Mouse (Mus musculus) liver, embryonic 11.5 days (tissue): ENCODE measurements around the gene Upf2. TPM values are rescaled to one million over a fixed set of nuclear protein-coding genes. Genes with fewer than 3 reads are reported as not detected.

Experiments used
- ATAC-seq: fragments of 200-750 bp; cut with Nextera tagmentation; replicated peaks from 2 replicates; pipeline ENCODE4 v1.8.0; 2017; ENCODE audit warnings: moderate number of reproducible peaks, mild to moderate bottlenecking, moderate TSS enrichment, moderate library complexity; ENCODE audit not compliant: low FRiP score
- DNase-seq: peaks from one replicate; pipeline ENCODE4 v3.0.0-alpha.2; 2017; ENCODE audit warnings: low spot score
- H3K27ac ChIP-seq: fragments of 300-500 bp; sonication (generic); 2 replicates; pipeline ENCODE4 v1.5.1; 2014; ENCODE audit warnings: mild to moderate bottlenecking, low read depth, low read length, control low read depth
- H3K27me3 ChIP-seq: fragments of 300-500 bp; sonication (generic); replicated peaks from 2 replicates; pipeline ENCODE4 v1.6.1; 2014; ENCODE audit warnings: low read length, mixed read lengths; ENCODE audit not compliant: control insufficient read depth, insufficient read depth
- H3K36me3 ChIP-seq: fragments of 300-500 bp; sonication (generic); 2 replicates; pipeline ENCODE4 v1.6.1; 2014; ENCODE audit warnings: mild to moderate bottlenecking, low read length, moderate library complexity, mixed read lengths; ENCODE audit not compliant: control insufficient read depth, insufficient read depth
- H3K4me1 ChIP-seq: fragments of 300-500 bp; sonication (generic); replicated peaks from 2 replicates; pipeline ENCODE4 v1.6.1; 2014; ENCODE audit warnings: low read length, mixed read lengths; ENCODE audit not compliant: control insufficient read depth, insufficient read depth
- H3K4me2 ChIP-seq: fragments of 300-500 bp; sonication (generic); 2 replicates; pipeline ENCODE4 v1.6.1; 2014; ENCODE audit warnings: mild to moderate bottlenecking, control low read depth, moderate library complexity
- H3K4me3 ChIP-seq: fragments of 300-500 bp; sonication (generic); 2 replicates; pipeline ENCODE4 v1.5.1; 2014; ENCODE audit warnings: low read depth, low read length, control low read depth
- H3K9ac ChIP-seq: fragments of 300-500 bp; sonication (generic); 2 replicates; pipeline ENCODE4 v1.6.1; 2014; ENCODE audit warnings: low read depth, low read length, control low read depth
- H3K9me3 ChIP-seq: fragments of 300-500 bp; sonication (generic); 2 replicates; pipeline ENCODE4 v1.6.1; 2016; ENCODE audit warnings: low read length, inconsistent platforms, mixed read lengths; ENCODE audit not compliant: control insufficient read depth
- WGBS: fragments of 180-500 bp; shearing (Covaris S2); extraction: QIAGEN DNeasy Blood & Tissue Kit; methylation state at CpG from one replicate; pipeline ENCODE4 v1.1.7; 2014; 5-methylcytosine and 5-hydroxymethylcytosine counted together
- polyA plus RNA-seq: library from polyadenylated mRNA; unstranded; fragments of >200 nt; fragmentation: Nextera tagmentation; extraction: Ambion mirVana; gene quantifications from 2 replicates; pipeline ENCODE4 v1.2.1, GENCODE M21; 2014

The Upf2 gene
- polyA plus RNA-seq, 1 experiment from 2014 or later, result 10.7 TPM

DNA sequence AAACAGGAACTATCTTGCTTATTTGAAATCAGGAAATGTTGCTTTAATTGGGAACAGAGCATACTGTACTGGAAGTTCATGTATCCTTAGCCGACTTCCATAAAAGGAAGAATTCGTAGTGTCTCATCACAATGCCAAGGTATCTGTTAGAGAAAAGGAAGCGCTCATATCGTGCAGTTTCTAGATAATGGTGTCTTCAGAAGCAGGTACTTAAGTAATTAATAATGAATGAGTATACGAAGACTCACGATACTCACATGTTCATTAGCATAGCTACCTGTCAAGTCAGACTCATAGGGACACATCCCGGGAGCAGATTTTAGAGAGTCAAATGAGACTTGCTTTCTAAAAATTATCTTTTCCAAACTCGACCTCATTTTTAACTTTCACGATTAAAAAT is 148.2 kb downstream of the Upf2 start:
- DNase-seq, result no peak
- H3K27me3 ChIP-seq, result peaks cover 48% of the 10 kb centered on the region
- no peak overlapping the region for H3K27ac ChIP-seq

DNA sequence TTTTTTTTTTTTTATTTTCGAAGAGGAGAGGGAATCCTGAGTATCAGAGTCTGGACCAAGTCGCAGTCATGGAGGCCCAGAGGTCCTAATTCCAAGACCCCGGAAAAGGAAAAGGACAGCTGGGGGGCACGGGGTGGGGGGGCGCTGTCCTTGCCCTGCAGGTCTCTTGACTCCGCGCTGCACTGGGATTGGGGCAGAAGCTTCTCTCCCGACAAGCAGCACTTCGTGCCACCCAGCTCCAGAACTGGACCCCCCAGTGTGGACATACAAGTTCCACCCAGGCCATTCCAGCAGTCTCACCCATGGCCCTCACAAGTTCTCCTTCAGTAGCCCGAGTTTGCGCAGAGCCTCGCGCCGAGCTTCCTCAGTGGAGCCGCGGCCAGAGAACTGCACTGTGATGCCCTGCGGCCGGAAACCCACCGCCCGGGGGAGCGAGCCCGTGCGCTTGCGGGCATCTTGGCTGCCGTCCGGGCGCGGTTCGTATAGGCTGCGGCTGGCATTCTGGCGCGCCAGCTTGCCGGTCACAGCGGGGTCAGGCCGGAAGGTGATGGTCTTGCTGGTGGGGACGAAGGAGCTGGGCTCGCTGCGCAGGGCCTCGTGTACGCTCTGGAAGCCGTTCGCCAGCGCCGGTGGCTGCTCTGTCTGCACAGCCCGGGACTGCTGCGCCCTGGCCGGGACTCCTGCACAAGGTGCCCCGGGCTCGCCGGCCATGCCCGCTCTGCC is 148.9 kb downstream of the Upf2 start:
- no peak overlapping the region for H3K9ac ChIP-seq
- H3K27ac ChIP-seq, result no peak overlapping the region

More for the DNA sequence above, 148.2 kb downstream of the Upf2 start:
- Histone ChIP-seq H3K36me3 (no peaks in the 10 kb centered on the region), H3K4me1 (peaks cover 5% of the 10 kb centered on the region; the same call in 1 of the 2 replicates), H3K9ac (no peak overlapping the region), H3K4me2 (no peak overlapping the region), H3K4me3 (no peak overlapping the region), H3K9me3 (no peaks in the 10 kb centered on the region)
- WGBS, result 65% methylated on average over 9 of the region's 9 CpGs
- no peak for ATAC-seq

DNA sequence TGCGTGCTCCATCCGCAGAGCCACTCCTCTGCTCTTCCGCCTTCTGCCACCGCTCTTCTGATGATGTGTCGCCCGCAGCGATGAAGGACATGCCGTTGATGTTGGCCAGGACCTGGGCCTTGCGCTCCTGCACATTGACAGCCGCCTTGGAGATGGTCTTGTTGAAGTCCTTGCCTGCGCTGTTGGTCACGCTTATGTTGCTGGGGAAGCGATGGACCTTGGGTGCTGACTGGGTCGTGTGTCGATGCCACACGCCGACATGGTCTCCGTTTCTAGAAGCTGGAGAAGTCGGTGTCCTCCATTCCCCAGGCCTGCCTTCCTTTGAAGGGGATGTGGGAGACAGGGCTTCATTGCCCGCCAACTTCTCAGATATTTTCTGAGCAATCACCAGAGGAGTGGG is 149.5 kb downstream of the Upf2 start:
- no peak overlapping the region for H3K9ac ChIP-seq
- H3K36me3 ChIP-seq, result no peaks in the 10 kb centered on the region
- 28% methylated on average over 20 of the region's 20 CpGs for WGBS
- no peak for DNase-seq
- H3K4me3 ChIP-seq, result peak overlapping the region; percentile 50
- no peak overlapping the region for H3K27ac ChIP-seq
- H3K4me2 ChIP-seq, result peak overlapping the region; percentile 73
- no peaks in the 10 kb centered on the region for H3K9me3 ChIP-seq
- peaks cover 5% of the 10 kb centered on the region; the same call in 1 of the 2 replicates for H3K4me1 ChIP-seq
- peaks cover 48% of the 10 kb centered on the region for H3K27me3 ChIP-seq
- no peak; the same call in 1 of the 2 replicates for ATAC-seq

More for the DNA sequence above, 148.9 kb downstream of the Upf2 start:
- Histone ChIP-seq H3K9me3 (no peaks in the 10 kb centered on the region), H3K27me3 (peaks cover 48% of the 10 kb centered on the region), H3K4me2 (peak overlapping the region; percentile 73), H3K4me1 (peaks cover 5% of the 10 kb centered on the region; the same call in 1 of the 2 replicates), H3K36me3 (no peaks in the 10 kb centered on the region), H3K4me3 (peak overlapping the region; percentile 50)
- no peak; the same call in 1 of the 2 replicates for ATAC-seq
- WGBS, result 8% methylated on average over 51 of the region's 51 CpGs
- peak; percentile 62 for DNase-seq

DNA sequence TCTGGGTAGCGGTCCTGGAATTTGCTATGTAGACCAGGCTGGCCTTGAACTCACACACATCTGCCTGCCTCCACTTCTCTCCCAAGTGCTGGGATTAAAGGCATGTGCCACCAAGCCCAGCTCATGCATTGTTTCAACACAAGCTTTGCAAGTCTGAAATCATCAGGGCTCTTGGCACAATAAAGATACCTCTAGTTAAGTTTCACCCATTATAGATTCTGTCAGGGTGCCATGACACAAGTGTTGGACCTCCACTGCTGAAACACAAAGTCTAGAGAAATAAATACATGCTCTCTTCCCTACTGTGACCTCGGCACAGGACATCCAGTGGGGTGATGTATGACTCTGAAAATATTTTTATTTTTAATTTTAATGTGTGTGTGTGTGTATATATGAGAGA is 154.2 kb downstream of the Upf2 start:
- Histone ChIP-seq H3K9me3 (no peaks in the 10 kb centered on the region), H3K4me2 (no peak overlapping the region), H3K27me3 (peaks cover 17% of the 10 kb centered on the region), H3K4me3 (no peak overlapping the region), H3K4me1 (no peaks in the 10 kb centered on the region; the same call in 1 of the 2 replicates), H3K9ac (no peak overlapping the region), H3K36me3 (no peaks in the 10 kb centered on the region), H3K27ac (no peak overlapping the region)
- no peak for DNase-seq
- 88% methylated on average over 2 of the region's 2 CpGs for WGBS
- ATAC-seq, result no peak

Other genes with a start within 250 kb of the Upf2 start
- gene Camk1d, start 237.0 kb upstream of the Upf2 start, polyA plus RNA-seq, result 1.0 and 1.4 TPM in 2 replicates
- 120 and 123 TPM in 2 replicates for gene Nudt5, start 106.5 kb upstream of the Upf2 start, polyA plus RNA-seq
- gene Cdc123, start 106.3 kb upstream of the Upf2 start, polyA plus RNA-seq, result 278 and 298 TPM in 2 replicates
- 2.0 TPM in 2 replicates for gene Gm13199, start 88.5 kb upstream of the Upf2 start, polyA plus RNA-seq
- 48.1 and 51.8 TPM in 2 replicates for gene Sec61a2, start 56.0 kb upstream of the Upf2 start, polyA plus RNA-seq
- gene Dhtkd1, start 8.7 kb upstream of the Upf2 start, polyA plus RNA-seq, result 3.5 and 4.8 TPM in 2 replicates
- 8.9 and 10.3 TPM in 2 replicates for gene Proser2, start 178.7 kb downstream of the Upf2 start, polyA plus RNA-seq